Mouse (Mus musculus) heart, postnatal 0 days (tissue): ENCODE measurements around the gene Nmi. TPM values are rescaled to one million over a fixed set of nuclear protein-coding genes. Genes with fewer than 3 reads are reported as not detected.
"Not testable (repeated sequence)": the region's sequence is repeated elsewhere in the genome, so short reads cannot be mapped to it uniquely, and the experiment has no call there.

ENCODE experiments used
- ATAC-seq: fragments of 200-750 bp; cut with Nextera tagmentation; 2 replicates; pipeline ENCODE4 v1.8.0; 2017; ENCODE audit warnings: low read depth, moderate number of reproducible peaks, moderate library complexity; ENCODE audit not compliant: insufficient read depth
- DNase-seq: peaks from one replicate; pipeline ENCODE4 v3.0.0-alpha.2; 2016; ENCODE audit warnings: low spot score
- H3K27ac ChIP-seq: fragments of 300-500 bp; sonication (generic); 2 replicates; pipeline ENCODE4 v1.5.1; 2014; ENCODE audit warnings: low read depth, mild to moderate bottlenecking
- H3K27me3 ChIP-seq: fragments of 300-500 bp; sonication (generic); 2 replicates; pipeline ENCODE4 v1.6.1; 2014; ENCODE audit warnings: low read length, mixed read lengths; ENCODE audit not compliant: control insufficient read depth, insufficient read depth
- H3K36me3 ChIP-seq: fragments of 300-500 bp; sonication (generic); replicated peaks from 2 replicates; pipeline ENCODE4 v1.6.1; 2014; ENCODE audit warnings: low read length, mixed read lengths; ENCODE audit not compliant: control insufficient read depth, insufficient read depth
- H3K4me1 ChIP-seq: fragments of 300-500 bp; sonication (generic); 2 replicates; pipeline ENCODE4 v1.6.1; 2014; ENCODE audit warnings: antibody characterized with exemption; ENCODE audit not compliant: control insufficient read depth, insufficient read depth
- H3K4me2 ChIP-seq: fragments of 300-500 bp; sonication (generic); 2 replicates; pipeline ENCODE4 v1.6.1; 2014; ENCODE audit warnings: low read depth, mild to moderate bottlenecking, low read length, moderate library complexity
- H3K4me3 ChIP-seq: fragments of 300-500 bp; sonication (generic); 2 replicates; pipeline ENCODE4 v1.5.1; 2014; ENCODE audit warnings: low read depth, low read length
- H3K9ac ChIP-seq: fragments of 300-500 bp; sonication (generic); replicated peaks from 2 replicates; pipeline ENCODE4 v1.6.1; 2014; ENCODE audit warnings: low read depth, low read length, mixed read lengths
- H3K9me3 ChIP-seq: fragments of 300-500 bp; sonication (generic); replicated peaks from 2 replicates; pipeline ENCODE4 v1.6.1; 2016; ENCODE audit warnings: low read length; ENCODE audit not compliant: control insufficient read depth
- CTCF ChIP-seq: IDR thresholded peaks from 2 replicates; pipeline ENCODE4 v1.5.1; 2016; ENCODE audit warnings: antibody characterized with exemption, control low read depth, low read depth
- EP300 ChIP-seq: IDR thresholded peaks from 2 replicates; pipeline ENCODE4 v1.6.1; 2016; ENCODE audit warnings: antibody characterized with exemption, low read depth
- WGBS: fragments of 180-500 bp; shearing (Covaris S2); extraction: QIAGEN DNeasy Blood & Tissue Kit; methylation state at CpG from one replicate; pipeline ENCODE4 v1.1.7; 2014; 5-methylcytosine and 5-hydroxymethylcytosine counted together
- polyA plus RNA-seq: library from polyadenylated mRNA; unstranded; fragments of >200 nt; fragmentation: Nextera tagmentation; extraction: Ambion mirVana; gene quantifications from 2 replicates; pipeline ENCODE4 v1.2.1, GENCODE M21; 2015
- total RNA-seq: library from RNA; depleted of rRNA; stranded (reverse); fragments of >200 nt; gene quantifications from 2 replicates; pipeline ENCODE4 v1.2.3, GENCODE M21; 2014; ENCODE audit warnings: low replicate concordance; rRNA removed

Gene Nmi
- 2.2 and 6.0 TPM in 2 replicates for total RNA-seq
- 19.8 and 25.6 TPM in 2 replicates for polyA plus RNA-seq

GRCm38 (mm10) chr2:51973410-51973968, at the start of gene Nmi:
Nmi (minus strand) TSS chr2:51973494.
- WGBS = 54% methylated on average over 9 of the region's 9 CpGs
- no peaks in the 10 kb centered on the region for H3K9me3 ChIP-seq
- H3K4me2 ChIP-seq = peak within 1 kb of the TSS; percentile 79
- H3K27me3 ChIP-seq = no peaks in the 10 kb centered on the region
- peak within 1 kb of the TSS; percentile 95 for H3K27ac ChIP-seq
- no peaks in the 10 kb centered on the region for H3K4me1 ChIP-seq
- peak within 1 kb of the TSS; percentile 96 for H3K4me3 ChIP-seq
- H3K36me3 ChIP-seq = no peaks in the 10 kb centered on the region
- H3K9ac ChIP-seq = peak within 1 kb of the TSS; percentile 87
- no peak for DNase-seq
- ATAC-seq = peak; percentile 74
- TF ChIP-seq CTCF (no peak), EP300 (no peak)

GRCm38 (mm10) chr2:52016361-52016760, 43.1 kb upstream of the Nmi start:
- no peak overlapping the region for H3K27ac ChIP-seq
- peak overlapping the region; percentile 49 for H3K4me2 ChIP-seq

DNA sequence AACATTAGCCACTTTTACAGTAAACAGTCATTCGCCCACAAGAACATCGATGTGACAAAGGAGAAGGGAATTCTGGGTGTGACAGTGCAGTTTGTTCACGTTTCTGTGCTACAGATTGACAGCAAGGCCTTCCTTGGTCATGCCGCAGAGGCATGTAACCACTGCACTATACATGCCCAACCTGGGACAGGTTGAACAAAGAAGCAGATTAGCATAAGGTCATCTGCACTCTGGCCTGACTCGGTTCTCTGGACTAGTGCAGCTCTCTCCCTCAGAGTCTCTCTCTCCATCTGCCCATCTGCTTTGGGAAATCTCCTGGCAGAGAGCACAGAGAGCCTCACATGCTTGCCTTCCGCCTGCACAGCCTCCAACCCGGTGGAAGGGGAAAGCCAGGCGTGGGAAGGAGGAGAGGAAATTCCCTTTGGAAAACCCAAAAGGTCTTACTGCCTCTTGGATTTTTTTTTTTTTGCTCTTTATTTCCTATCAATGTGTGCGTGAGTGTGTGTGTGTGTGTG, 40.1 kb upstream of the Nmi start:
- Histone ChIP-seq H3K9me3 (no peaks in the 10 kb centered on the region), H3K9ac (no peak overlapping the region), H3K4me1 (0 out of 2 replicates have a peak, but pooled peaks cover 4% of the 10 kb centered on the region), H3K27me3 (no peaks in the 10 kb centered on the region), H3K4me2 (no peak overlapping the region), H3K27ac (no peak overlapping the region), H3K4me3 (no peak overlapping the region), H3K36me3 (no peaks in the 10 kb centered on the region)
- ATAC-seq (no peak), DNase-seq (no peak)
- WGBS = 71% methylated on average over 8 of the region's 9 CpGs
- TF ChIP-seq EP300 = no peak
- TF ChIP-seq CTCF = no peak

More at GRCm38 (mm10) chr2:52016361-52016760, 43.1 kb upstream of the Nmi start:
- ATAC-seq (no peak), DNase-seq (no peak)
- Histone ChIP-seq H3K27me3 (no peaks in the 10 kb centered on the region), H3K4me1 (0 out of 2 replicates have a peak, but pooled peaks cover 4% of the 10 kb centered on the region), H3K4me3 (peak overlapping the region; percentile 3; the same call in 1 of the 2 replicates), H3K9ac (no peak overlapping the region), H3K36me3 (no peaks in the 10 kb centered on the region), H3K9me3 (no peaks in the 10 kb centered on the region)
- 27% methylated on average over 7 of the region's 7 CpGs for WGBS
- TF ChIP-seq EP300 = no peak
- no peak for TF ChIP-seq CTCF

- H3K4me2 ChIP-seq, ATAC-seq, H3K27ac ChIP-seq, DNase-seq, H3K4me3 ChIP-seq, H3K9me3 ChIP-seq, H3K4me1 ChIP-seq, H3K36me3 ChIP-seq, H3K9ac ChIP-seq, H3K27me3 ChIP-seq: not testable (repeated sequence)
- WGBS = 79% methylated on average over 3 of the region's 3 CpGs
Observed at GRCm38 (mm10) chr2:52011820-52012219, 38.5 kb upstream of the Nmi start.

- Histone ChIP-seq H3K9me3 (no peaks in the 10 kb centered on the region), H3K27me3 (no peaks in the 10 kb centered on the region), H3K36me3 (no peaks in the 10 kb centered on the region), H3K4me2 (no peak overlapping the region), H3K9ac (no peak overlapping the region), H3K4me3 (no peak overlapping the region), H3K27ac (no peak overlapping the region), H3K4me1 (no peaks in the 10 kb centered on the region)
- WGBS = 72% methylated on average over 3 of the region's 3 CpGs
- no peak for ATAC-seq
- no peak for TF ChIP-seq EP300
- TF ChIP-seq CTCF = no peak
- DNase-seq = no peak
Observed at GRCm38 (mm10) chr2:52006380-52006779, 33.1 kb upstream of the Nmi start.

GRCm38 (mm10) chr2:52002299-52002698, 29.0 kb upstream of the Nmi start:
- H3K4me1 ChIP-seq, H3K4me3 ChIP-seq, H3K9ac ChIP-seq, H3K36me3 ChIP-seq, DNase-seq, ATAC-seq, H3K27me3 ChIP-seq, H3K27ac ChIP-seq, H3K9me3 ChIP-seq, H3K4me2 ChIP-seq: not testable (repeated sequence)
- WGBS = 87% methylated on average over 10 of the region's 10 CpGs
